Mouse (Mus musculus) layer of hippocampus, postnatal 25 days (tissue): ENCODE results near the gene Ctdspl. TPM values are rescaled to one million over a fixed set of nuclear protein-coding genes. Genes with fewer than 3 reads are reported as not detected.

Experiments used
- DNase-seq, 2 experiments: peaks; one replicate each; pipeline ENCODE4 v3.0.0; 2022; ENCODE audit warnings: mixed read lengths in 2 of 2, low spot score in 1 of 2; ENCODE audit errors: extremely low spot score in 1 of 2
- total RNA-seq, 2 experiments: library from RNA; stranded (reverse); gene quantifications; 2 replicates each; pipeline ENCODE4 v1.2.3; 2021

The Ctdspl gene
- total RNA-seq, 2 experiments from 2014 or later: 23.7 to 24.4 TPM

DNA sequence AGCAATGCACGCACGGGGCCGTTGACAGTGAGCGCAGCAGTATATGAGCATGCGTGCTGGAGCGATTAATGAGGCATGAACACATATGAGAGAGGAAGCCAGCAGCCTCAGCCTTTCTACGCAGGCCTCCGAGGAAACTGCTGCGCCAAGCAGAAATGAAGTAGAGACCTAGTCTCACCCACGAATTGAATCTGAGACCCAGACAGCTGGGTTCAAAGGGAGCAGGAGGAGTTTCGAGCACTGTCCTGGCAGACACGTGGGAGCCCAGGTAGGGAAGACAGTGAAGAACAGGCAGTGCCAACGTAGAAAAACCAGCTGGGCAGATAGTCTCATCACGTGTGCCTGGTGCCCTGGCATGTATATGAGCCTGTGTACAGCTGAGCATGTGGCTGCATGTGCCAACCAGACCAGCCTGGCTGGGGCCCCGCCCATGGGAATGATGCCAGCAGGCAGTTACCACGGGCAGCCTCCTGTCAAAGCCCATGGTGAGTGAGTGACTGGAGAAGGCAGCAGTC is 6.5 kb upstream of the Ctdspl start:
- DNase-seq: peak in 1 of 2 experiments; percentile 28

DNA sequence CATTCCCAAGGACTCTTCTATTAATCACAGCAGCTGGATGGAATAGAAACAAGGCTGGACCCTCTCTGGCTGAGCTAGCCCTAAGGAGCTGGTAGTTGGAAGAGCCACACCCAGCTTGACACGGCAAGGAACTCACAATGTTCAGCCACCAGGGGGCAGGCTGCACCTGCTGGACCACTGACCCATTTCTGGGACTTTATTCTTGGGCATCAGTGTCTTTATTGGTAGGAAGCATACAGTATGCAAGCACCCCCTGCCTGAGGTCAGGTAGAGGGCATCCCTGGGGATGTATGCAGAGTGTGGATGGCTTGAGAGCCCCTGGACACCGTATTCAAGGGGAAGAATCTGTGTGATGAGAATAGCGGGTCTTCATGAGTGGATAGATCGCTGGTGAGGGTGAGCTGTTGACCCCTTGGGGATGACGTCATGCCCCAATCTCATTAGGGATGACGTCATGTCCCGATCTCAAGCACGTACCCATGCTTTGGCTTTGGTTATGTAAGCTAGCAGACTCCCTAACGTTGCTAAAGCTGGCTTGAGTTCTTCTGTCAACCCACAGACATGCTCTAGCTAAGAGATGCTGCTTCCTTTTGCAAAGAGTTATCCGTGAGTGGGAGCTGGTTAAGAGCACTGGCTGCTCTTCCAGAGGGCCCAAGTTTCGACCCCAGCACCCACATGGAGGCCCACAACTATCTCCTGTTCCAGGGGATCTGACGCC is 5.3 kb upstream of the Ctdspl start:
- DNase-seq: peak; percentile 74 to 89

DNA sequence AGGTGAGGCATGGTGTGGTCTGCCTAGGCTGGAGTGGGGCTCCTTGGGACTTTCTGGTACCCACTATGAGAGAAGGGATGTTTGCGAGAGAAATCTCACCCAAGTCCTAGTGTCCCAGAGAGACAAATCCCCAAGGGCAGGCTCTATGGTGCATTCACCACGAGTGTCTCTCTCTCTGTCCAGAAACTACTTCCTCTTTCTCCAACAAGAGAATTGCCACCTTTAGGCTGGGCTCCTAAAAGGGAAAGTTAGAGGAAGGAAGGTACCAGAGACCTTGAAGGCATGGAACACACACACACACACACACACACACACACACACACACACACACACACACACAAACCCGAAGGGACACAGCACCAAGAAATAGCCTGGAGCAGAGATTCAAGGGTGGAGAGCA is 4.3 kb upstream of the Ctdspl start:
- no peak for DNase-seq

DNA sequence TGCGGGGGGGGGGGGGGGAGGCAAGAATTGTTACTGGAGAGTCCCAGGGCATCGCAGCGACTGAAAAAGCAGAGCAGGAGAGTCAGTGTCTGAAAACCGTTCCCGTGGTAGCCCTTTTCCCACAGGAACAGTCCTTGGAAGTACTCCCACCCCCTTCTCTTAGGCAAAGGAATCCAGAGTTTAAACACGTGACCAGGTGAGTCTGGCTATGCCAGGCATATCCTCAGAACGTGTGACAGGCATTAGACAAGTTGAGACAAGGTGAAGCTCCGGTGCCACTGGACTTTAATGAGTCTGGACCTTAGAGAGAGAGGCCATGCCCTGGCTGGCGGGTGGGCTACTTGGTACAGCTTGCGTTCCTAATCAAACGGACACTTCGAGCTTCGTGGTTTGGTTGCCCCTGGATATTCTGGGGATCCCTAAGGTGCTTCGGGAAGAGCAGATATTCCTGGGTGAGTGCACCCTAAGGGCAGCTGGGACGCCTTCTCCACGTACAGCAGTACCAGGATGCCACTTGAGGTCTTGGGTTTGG is 1.6 kb upstream of the Ctdspl start:
- no peak for DNase-seq

DNA sequence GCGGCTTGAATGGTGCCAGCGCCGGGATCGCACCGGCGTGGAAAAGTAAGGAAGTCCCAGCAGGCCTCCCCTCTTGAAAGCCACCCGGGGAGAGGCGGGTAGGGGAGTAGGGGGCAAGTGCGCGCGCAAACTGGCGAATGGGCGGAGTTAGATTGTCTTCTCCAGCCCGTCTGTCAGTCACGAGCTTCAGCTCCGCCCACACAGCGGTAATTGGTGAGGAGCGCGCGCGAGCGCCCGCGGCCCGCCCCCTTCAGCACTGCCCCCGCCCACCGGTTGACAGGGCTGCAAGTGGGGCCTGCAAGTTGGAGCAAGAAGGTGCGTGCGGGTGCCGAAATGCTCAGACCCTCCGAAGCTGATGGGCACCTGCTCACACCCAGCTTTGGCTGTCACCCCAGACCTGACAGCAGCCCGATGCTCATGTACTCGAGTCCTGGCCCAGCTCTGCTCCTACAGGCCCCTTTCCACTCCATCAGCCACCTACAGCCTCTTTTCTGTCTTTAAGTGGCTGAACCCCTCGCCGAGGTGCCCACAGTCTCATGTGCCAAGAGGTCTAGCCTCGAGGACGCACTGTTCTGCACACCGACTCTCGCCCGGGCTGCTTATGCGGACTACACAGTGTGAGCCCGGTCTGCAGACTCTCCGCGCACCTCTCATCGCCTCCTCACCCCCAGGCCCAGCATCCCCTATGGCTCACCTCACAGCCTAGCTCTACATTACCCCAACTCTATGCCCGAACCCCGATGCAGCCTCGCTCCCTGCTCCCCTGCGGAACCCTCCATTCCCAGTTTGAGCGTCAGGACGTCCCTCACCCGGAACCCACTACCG is 755 bp upstream of the Ctdspl start:
- peak; percentile 77 to 84 for DNase-seq

DNA sequence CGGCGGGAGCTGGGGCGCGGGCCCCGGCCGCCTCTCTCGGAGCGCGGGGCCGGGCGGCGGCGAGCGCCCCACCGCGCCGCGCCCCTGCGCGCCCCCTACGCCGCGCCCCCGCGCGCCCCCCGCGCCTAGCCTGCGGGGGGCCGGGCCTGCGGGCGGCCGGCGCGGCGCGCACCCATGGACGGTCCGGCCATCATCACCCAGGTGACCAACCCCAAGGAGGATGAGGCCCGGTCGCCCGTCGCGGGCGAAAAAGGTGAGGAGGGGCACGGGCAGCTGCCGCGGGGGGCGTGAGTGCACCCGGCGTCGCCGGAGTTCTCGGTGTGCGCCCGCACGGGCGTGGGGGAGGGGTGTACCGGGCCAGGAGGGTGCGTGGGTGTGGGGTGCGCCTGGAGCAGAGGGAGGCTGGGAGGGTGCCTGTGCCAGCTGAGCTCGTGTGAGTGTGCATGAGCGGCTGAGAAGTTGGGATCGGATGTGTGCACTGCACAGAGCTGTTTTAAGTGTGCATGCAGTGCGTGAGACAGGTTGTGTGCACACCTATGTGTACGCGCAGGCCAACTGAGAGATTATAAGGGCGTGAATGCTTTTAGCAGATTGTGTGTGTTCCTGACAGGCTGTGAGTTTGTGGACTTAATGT is 552 bp downstream of the Ctdspl start:
- DNase-seq: peak; percentile 65 to 68

DNA sequence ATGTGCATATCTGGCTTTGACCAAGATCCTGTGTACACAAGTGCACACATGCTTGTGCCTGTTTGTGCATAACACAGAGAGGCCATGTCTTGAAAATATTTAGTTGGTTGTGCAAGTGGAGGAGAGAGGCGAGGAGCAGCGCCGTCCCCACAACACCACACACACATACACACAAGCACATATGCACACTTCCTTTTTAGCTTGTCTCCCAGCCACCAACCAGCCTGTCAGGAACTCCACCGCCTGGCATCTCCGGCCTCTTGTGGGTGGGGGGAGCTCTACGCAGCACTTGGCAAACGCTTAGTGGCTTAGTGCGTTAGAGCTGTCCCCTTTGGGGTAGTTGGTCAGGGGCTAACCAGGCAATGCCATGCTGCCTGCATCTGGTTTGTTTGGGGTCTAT is 1.2 kb downstream of the Ctdspl start:
- peak in 1 of 2 experiments; percentile 35 for DNase-seq

DNA sequence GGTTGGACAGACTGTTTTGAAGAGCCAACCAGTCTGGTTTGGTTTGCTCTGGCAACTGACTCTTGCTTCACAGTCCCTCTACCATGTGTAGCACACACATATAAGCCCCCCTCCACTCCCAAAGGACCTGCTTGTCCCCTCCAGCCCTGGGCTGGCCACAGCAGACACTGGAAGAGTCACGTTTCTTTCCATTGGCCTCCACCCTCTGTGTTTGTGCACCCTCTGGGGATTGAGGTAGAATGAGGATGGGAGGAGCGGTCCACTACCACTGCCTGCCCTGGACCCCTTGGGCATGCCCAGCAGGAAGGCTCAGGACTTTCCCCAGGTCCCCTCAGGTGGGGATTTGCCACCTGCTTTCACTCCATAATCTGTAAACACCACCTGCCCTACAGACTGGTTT is 1.8 kb downstream of the Ctdspl start:
- DNase-seq: no peak

DNA sequence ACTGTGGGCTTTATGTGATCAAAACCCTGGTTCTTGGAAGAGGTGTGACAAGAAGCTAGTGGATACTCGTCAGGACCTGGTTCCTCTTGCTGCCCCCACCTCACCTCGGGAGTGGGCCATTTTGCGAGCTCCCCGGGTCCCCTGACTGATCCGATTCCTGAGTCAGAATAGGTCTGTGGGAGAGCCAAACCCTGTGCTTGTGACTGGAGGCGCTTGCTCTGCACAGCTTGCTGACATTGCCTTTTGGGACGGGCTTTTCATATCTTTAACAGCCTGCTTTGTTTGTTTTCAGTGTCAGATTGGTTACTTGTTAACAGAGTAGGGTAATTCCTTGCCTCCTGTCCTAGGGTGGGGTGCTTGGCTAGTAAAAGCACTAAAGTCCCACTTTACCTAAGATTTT is 2.4 kb downstream of the Ctdspl start:
- DNase-seq: no peak

DNA sequence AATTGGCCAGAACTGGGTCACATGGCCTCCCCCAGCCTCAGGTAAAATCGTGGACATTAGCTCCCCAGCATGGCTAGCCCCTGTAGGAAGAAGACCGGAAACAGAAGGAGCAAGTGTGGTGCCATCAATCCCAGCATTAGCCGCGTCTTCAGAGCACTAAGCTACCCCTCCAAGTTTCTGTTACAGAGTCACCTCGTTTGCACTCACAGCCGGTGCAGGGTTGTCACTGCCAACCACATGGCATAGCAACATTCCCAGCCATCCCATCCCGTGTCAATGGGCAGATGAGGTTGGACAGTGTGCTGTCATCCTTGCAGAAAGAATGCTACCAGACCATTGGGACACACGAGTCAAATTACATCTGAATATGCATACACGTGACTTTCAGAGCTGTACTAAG is 4.4 kb downstream of the Ctdspl start:
- DNase-seq: no peak

DNA sequence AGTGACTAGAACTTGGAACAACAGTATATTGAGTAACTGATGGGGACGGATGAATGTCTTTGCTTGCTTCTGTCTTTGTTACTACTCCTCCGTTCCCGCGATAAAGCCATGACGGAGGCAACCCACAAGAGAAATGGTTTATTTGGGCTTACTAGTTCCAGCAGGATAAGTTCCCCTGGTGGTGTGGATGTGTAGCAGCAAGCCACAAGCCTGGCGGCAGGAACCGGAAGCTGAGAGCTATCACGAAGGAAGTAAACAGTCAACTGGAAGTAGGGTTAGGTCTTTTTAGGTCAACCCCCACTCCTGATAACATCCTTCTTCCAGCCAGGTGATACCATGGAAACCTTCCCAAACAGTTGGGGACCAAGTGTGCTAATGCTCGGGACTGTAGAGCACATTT is 7.5 kb downstream of the Ctdspl start:
- no peak for DNase-seq

DNA sequence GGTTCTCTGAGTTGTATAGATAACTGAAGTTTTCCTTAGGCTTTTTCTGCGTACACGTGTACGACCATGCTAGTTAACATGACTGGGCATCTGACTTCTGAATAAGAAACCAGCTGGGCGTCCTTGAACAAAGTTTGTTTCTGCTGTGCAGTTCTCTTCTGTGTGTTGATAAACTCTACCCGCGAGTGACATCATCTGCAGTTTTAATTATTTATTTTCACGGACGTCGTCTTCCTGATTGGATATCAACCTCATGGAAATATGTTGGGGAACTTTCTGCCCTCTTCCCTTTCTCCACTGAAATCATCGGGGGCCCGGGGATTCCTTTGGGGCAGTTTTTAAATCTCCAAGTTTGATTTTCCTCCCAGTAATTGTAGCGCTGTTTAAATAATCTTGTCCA is 8.1 kb downstream of the Ctdspl start:
- no peak for DNase-seq

DNA sequence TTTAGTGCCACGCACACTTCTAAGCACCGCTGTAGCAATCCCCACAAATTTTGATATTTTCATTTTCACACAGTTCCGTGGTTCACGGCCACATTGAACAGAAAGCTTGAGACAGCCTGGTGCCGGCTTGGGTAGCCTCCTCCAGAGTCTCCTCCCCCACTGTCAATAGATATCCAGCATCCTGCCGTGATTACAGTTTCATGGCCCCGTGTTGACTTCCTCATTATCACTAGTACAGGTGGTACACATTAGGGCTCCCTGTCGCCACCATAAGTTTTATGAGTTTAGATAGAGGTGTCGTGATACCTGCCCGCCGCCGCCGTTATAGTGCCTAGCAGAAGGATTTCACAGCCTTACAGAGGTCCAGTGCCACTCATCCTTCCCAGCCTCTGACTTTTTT is 8.8 kb downstream of the Ctdspl start:
- DNase-seq: no peak

DNA sequence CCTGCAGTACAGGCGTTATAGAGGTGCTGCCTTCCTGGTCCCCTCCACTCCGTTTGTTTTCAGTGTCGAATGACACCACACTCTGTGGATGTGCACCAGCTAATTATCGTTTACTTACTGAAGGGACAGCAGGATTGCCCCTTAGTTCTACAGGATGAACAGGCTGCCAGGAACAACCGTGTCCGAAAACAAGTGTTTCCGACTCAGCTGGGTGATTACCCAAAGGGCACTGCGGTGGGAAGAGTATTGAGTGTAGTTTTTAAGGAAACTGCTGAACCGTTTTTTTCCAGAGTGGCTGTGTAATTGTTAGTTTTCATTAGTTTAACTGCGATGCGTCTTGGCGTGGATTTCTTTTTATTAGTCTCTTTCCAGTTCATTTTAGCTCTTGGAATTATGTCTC is 9.8 kb downstream of the Ctdspl start:
- DNase-seq: no peak

DNA sequence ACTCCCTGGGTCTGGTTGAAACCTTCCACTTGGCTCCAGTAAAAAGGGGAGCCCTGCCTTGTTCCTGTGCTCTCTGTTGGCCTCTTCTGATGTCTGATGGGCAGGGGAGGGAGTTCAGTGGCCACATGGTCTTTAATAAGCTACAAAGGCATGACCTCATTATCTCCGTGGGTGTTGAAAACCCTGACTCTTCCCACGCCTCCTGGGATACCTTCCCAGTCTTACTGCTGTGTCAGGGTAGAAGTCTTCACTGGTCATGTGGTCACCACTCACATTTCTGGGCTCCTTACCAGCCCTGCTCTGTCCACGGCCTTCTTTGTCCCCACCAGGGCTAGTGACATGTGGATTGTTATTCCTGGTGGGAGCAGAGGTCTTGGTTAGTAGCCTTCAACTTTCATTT is 11.3 kb downstream of the Ctdspl start:
- no peak for DNase-seq

DNA sequence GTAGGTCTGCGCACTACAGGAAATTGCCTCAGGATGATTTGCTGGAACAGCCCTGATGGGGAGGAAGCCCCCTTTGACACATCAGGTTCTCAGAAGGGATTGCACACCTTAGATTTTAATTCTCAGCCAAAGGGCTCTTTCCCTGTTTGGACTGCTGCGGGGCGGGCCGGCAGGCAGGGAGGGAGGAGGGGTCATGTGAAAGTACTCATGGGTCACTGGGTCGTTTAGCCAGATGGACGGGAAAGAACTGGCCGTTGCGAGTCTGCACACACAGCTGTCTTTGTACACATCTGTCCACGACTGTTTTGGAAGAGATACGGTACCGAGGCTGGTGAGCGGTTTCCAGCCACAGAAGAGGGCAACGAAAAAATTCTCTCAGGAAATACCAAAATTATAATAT is 13.2 kb downstream of the Ctdspl start:
- no peak for DNase-seq

DNA sequence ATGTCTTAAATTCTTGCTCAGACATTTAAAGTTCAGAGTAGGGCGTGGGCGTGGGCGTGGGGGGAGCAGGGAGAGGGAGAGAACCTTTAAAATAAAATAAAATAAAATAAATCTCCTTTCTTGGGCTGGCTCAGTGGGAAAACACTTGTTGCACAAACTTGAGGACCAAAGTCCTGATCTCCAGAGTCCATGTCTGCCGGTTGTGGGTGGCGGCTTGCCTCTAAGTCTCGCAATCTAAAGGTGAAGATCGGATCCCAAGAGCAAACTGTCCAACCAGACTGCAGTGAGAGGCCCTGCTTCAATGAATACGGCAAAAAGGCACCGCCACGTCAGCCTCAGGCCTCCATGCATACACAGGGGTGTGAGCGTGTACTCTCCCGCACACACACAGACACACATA is 13.6 kb downstream of the Ctdspl start:
- no peak for DNase-seq

DNA sequence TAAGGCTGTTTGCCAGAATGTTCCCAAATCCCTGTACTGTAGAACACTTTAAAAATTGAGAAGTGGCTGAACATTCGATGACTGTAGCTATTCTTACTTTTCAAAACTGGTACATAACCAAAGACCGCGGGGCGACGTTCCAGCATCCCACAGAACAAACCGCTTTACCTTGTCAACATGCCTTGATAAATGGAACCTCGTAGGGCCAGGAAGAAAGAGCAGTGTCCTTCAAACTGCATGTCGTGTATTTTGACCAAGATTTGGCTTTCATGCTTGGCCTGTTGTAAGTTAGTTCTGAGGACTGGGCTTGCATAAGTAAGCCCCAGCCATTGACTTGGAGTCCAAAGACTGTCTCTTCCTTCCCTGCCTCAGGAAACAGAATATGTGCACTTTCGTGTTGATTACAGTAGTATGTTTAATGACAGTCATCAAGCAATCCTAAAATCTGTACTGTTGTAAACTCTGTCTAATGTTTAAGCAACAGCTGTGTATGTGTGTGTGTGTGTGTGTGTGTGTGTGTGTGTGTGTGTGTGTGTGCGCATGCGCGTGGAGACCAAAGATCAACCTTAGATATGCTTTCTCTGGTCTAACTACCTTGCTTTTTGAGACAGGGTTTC is 14.4 kb downstream of the Ctdspl start:
- no peak for DNase-seq

DNA sequence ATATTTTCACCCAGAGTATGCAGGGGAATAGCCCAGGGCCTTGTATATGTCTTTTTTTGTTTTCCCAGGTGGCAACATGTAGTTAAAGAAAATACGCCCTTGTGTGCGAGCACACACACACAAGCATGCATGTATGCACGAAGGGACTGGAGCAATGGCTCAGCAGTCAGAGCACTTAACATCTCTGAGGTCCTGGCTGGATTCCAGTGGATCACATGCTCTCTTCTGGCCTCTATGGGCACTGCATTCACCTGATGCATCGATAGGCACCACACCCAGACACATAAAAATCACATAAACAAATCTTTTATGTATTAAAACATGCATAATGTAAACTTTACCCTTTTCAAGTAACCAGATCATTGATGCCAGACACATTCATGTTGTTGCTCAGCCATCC is 15.8 kb downstream of the Ctdspl start:
- DNase-seq: no peak

DNA sequence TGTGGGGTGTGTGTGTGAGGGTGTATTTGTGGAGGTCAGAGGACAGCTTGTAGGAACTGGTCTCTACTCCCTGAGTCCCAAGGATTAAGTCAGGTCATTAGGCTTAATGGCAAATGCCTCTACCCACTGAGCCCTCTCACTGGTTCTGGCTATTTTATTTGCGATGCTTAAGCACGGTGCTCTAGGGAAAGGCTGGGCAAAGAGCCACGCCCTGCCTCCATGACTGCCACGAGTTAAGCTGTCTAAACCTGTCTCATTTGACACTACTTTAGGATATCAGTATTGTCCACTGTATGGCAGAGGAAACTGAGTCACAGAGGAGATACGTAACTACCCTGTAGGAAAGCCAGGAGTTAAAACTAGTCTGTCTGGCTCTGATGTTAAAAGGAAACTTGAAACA is 17.7 kb downstream of the Ctdspl start:
- no peak for DNase-seq

DNA sequence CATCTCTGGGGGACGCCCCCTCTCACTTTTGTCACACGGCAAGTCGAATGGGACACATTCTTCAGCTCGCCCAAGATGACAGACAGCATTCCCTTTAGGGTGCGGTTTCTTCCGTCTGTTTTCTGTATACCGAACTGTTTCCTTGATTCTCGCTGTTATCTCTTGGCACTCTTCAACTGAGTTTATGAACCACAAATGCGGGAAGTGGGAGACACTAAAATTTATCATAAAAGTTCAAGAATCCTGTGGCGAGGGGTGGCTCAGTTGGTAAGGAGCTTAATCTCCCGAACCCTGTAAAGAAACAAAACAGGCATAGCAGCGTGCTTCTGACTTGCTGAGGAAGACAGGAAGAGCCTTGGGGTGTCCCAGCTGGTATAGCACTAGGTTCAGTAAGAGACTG is 18.1 kb downstream of the Ctdspl start:
- DNase-seq: no peak
